Mouse (Mus musculus) cerebellum, adult 2 months (tissue): Measurements from ENCODE around the gene Dhx30. TPM values are rescaled to one million over a fixed set of nuclear protein-coding genes. Genes with fewer than 3 reads are reported as not detected.
A peak's percentile ranks its signal among the peaks of the same experiment; 100 is the strongest.

ENCODE experiments used
- DNase-seq, 2 experiments: peaks; one replicate each; pipeline ENCODE4 v3.0.0; 2021
- H3K27ac ChIP-seq: fragments of 200-500 bp; 2 replicates; pipeline ENCODE4 v1.5.1; 2012; ENCODE audit warnings: low read length, control low read depth, inconsistent platforms; ENCODE audit not compliant: insufficient read depth
- H3K27me3 ChIP-seq: fragments of 200-500 bp; 2 replicates; pipeline ENCODE4 v1.6.1; 2012; ENCODE audit warnings: inconsistent platforms, mild to moderate bottlenecking, low read length, moderate library complexity; ENCODE audit not compliant: control insufficient read depth, insufficient read depth
- H3K4me1 ChIP-seq: fragments of 200-500 bp; 2 replicates; pipeline ENCODE4 v1.6.1; 2011; ENCODE audit warnings: low read length; ENCODE audit not compliant: control insufficient read depth, insufficient read depth
- H3K4me3 ChIP-seq: fragments of 200-500 bp; replicated peaks from 2 replicates; pipeline ENCODE3; 2011; ENCODE audit warnings: mild to moderate bottlenecking, low read depth, low read length, control low read depth; ENCODE audit not compliant: insufficient read depth
- CTCF ChIP-seq: fragments of 200-500 bp; IDR thresholded peaks from 2 replicates; pipeline ENCODE4 v1.5.1; 2011; ENCODE audit warnings: low read depth, mild to moderate bottlenecking, control low read depth, low read length, moderate library complexity, borderline replicate concordance; ENCODE audit not compliant: insufficient read depth
- POLR2A ChIP-seq: fragments of 200-500 bp; IDR thresholded peaks from 2 replicates; pipeline ENCODE4 v1.6.1; 2011; ENCODE audit warnings: low read length, control low read depth, borderline replicate concordance; ENCODE audit not compliant: insufficient read depth
- WGBS: fragments of 180-500 bp; shearing (Covaris S2); methylation state at CpG from one replicate; pipeline ENCODE4 v1.1.7; 2018; 5-methylcytosine and 5-hydroxymethylcytosine counted together
- polyA plus RNA-seq: library from polyadenylated mRNA; depleted of rRNA; stranded (reverse); fragments of >200 nt; gene quantifications from 2 replicates; pipeline ENCODE4 v1.2.3, GENCODE M21; 2012

Dhx30 gene
- polyA plus RNA-seq, 1 experiment: 155 TPM

GRCm38 (mm10) chr9:110052951-110053304 lies 64.7 kb downstream of the Dhx30 start:
- peak overlapping the region; percentile 92 for H3K27ac ChIP-seq
- TF ChIP-seq CTCF (no peak), POLR2A (no peak)
- peaks cover 2% of the 10 kb centered on the region; the same call in 1 of the 2 replicates for H3K4me1 ChIP-seq
- no peak for DNase-seq
- H3K4me3 ChIP-seq: peak overlapping the region; percentile 98
- no peaks in the 10 kb centered on the region for H3K27me3 ChIP-seq
- 7% methylated on average over 4 of the region's 4 CpGs for WGBS

- DNase-seq: peak; percentile 85 to 88
- WGBS: 1% methylated on average over 23 of the region's 23 CpGs
- peak overlapping the region; percentile 92 for H3K27ac ChIP-seq
- TF ChIP-seq POLR2A (peak; percentile 95), CTCF (no peak)
- no peaks in the 10 kb centered on the region for H3K27me3 ChIP-seq
- peaks cover 2% of the 10 kb centered on the region; the same call in 1 of the 2 replicates for H3K4me1 ChIP-seq
- peak overlapping the region; percentile 98 for H3K4me3 ChIP-seq
These were observed 65.6 kb downstream of the Dhx30 start for GRCm38 (mm10) chr9:110051869-110052661.

GRCm38 (mm10) chr9:110051184-110051583 lies 66.4 kb downstream of the Dhx30 start:
- TF ChIP-seq CTCF: no peak
- TF ChIP-seq POLR2A: no peak
- DNase-seq: peak in 1 of 2 experiments; percentile 28
- H3K27ac ChIP-seq: peak overlapping the region; percentile 3; the same call in 1 of the 2 replicates
- no peaks in the 10 kb centered on the region for H3K27me3 ChIP-seq
- no peak overlapping the region for H3K4me3 ChIP-seq
- H3K4me1 ChIP-seq: peaks cover 2% of the 10 kb centered on the region; the same call in 1 of the 2 replicates

- DNase-seq: no peak
- H3K27me3 ChIP-seq: no peaks in the 10 kb centered on the region
- H3K27ac ChIP-seq: no peak overlapping the region
- H3K4me3 ChIP-seq: no peak overlapping the region
- WGBS: 29% methylated on average over 3 of the region's 3 CpGs
- 0 out of 2 replicates have a peak, but pooled peaks cover 2% of the 10 kb centered on the region for H3K4me1 ChIP-seq
- no peak for TF ChIP-seq POLR2A
- no peak for TF ChIP-seq CTCF
These were observed 69.8 kb downstream of the Dhx30 start for GRCm38 (mm10) chr9:110047857-110048256.

GRCm38 (mm10) chr9:110047260-110047659 lies 70.4 kb downstream of the Dhx30 start:
- Histone ChIP-seq H3K27me3 (no peaks in the 10 kb centered on the region), H3K4me1 (0 out of 2 replicates have a peak, but pooled peaks cover 2% of the 10 kb centered on the region), H3K27ac (no peak overlapping the region), H3K4me3 (no peak overlapping the region)
- DNase-seq: no peak
- TF ChIP-seq POLR2A (no peak), CTCF (no peak)

GRCm38 (mm10) chr9:110045763-110046377 lies 71.8 kb downstream of the Dhx30 start:
- no peak for DNase-seq
- TF ChIP-seq CTCF (no peak), POLR2A (no peak)
- no peaks in the 10 kb centered on the region for H3K4me1 ChIP-seq
- H3K27me3 ChIP-seq: no peaks in the 10 kb centered on the region
- H3K4me3 ChIP-seq: no peak overlapping the region
- no peak overlapping the region for H3K27ac ChIP-seq

- no peak for TF ChIP-seq POLR2A
- TF ChIP-seq CTCF: no peak
- Histone ChIP-seq H3K4me3 (no peak overlapping the region), H3K27me3 (no peaks in the 10 kb centered on the region), H3K27ac (no peak overlapping the region), H3K4me1 (no peaks in the 10 kb centered on the region)
- DNase-seq: no peak
- 83% methylated on average over 4 of the region's 4 CpGs for WGBS
These were observed 73.3 kb downstream of the Dhx30 start for GRCm38 (mm10) chr9:110044373-110044772.

- Histone ChIP-seq H3K27ac (no peak overlapping the region), H3K4me1 (no peaks in the 10 kb centered on the region), H3K27me3 (no peaks in the 10 kb centered on the region), H3K4me3 (no peak overlapping the region)
- TF ChIP-seq POLR2A (no peak), CTCF (no peak)
- 79% methylated on average over 2 of the region's 2 CpGs for WGBS
- no peak for DNase-seq
These were observed 79.1 kb downstream of the Dhx30 start for GRCm38 (mm10) chr9:110038485-110038884.
